Mouse (Mus musculus) ES-E14 (cell line): ENCODE measurements around the gene Msi2. TPM values are rescaled to one million over a fixed set of nuclear protein-coding genes. Genes with fewer than 3 reads are reported as not detected.
A peak's percentile ranks its signal among the peaks of the same experiment; 100 is the strongest.

ENCODE experiments used
- DNase-seq: peaks from one replicate; pipeline ENCODE4 v3.0.0-alpha.2; 2013; ENCODE audit warnings: low read depth, low spot score
- H3K27ac ChIP-seq: 2 replicates; pipeline ENCODE4 v1.5.1; 2012; ENCODE audit warnings: low read depth, mild to moderate bottlenecking, low read length, moderate library complexity, mixed read lengths; ENCODE audit not compliant: poor library complexity, insufficient read depth, severe bottlenecking
- H3K36me3 ChIP-seq: 2 replicates; pipeline ENCODE4 v1.6.1; 2012; ENCODE audit warnings: mild to moderate bottlenecking, low read length, moderate library complexity, mixed read lengths; ENCODE audit not compliant: control insufficient read depth, poor library complexity, insufficient read depth, severe bottlenecking
- H3K4me1 ChIP-seq, 2 experiments: fragments of 150-350 bp in 1 of 2; sonication (generic) in 1 of 2; 2 replicates each; pipeline ENCODE4 v1.6.1; 2012; ENCODE audit warnings: low read length in 2 of 2, mild to moderate bottlenecking in 1 of 2, mixed read lengths in 1 of 2; ENCODE audit not compliant: control insufficient read depth in 2 of 2, insufficient read depth in 2 of 2, poor library complexity in 1 of 2
- H3K4me3 ChIP-seq, 2 experiments: fragments of 150-350 bp in 1 of 2; sonication (generic) in 1 of 2; 2 replicates each; pipeline ENCODE4 v1.5.1; 2012; ENCODE audit warnings: low read length in 2 of 2, low read depth in 1 of 2, mild to moderate bottlenecking in 1 of 2, mixed read lengths in 1 of 2; ENCODE audit not compliant: insufficient read depth in 1 of 2, poor library complexity in 1 of 2, severe bottlenecking in 1 of 2
- H3K9ac ChIP-seq: 2 replicates; pipeline ENCODE4 v1.6.1; 2012; ENCODE audit warnings: low read depth, mild to moderate bottlenecking, low read length, mixed read lengths; ENCODE audit not compliant: poor library complexity, insufficient read depth, severe bottlenecking
- H3K9me3 ChIP-seq: fragments of 150-350 bp; sonication (generic); 2 replicates; pipeline ENCODE4 v1.6.1; 2012; ENCODE audit warnings: low read depth, mild to moderate bottlenecking, low read length; ENCODE audit not compliant: control insufficient read depth, insufficient read depth
- CHD2 ChIP-seq: IDR thresholded peaks from 2 replicates; pipeline ENCODE4 v1.6.1; 2014; ENCODE audit warnings: mild to moderate bottlenecking, low read depth, low read length, inconsistent platforms
- HCFC1 ChIP-seq: IDR thresholded peaks from 2 replicates; pipeline ENCODE4 v1.6.1; 2012; ENCODE audit warnings: low read length, inconsistent platforms, borderline replicate concordance; ENCODE audit not compliant: insufficient read depth
- MAFK ChIP-seq: IDR thresholded peaks from 2 replicates; pipeline ENCODE4 v1.6.1; 2014; ENCODE audit warnings: mild to moderate bottlenecking, low read depth, low read length, inconsistent platforms; ENCODE audit not compliant: insufficient read depth
- ZC3H11A ChIP-seq: IDR thresholded peaks from 2 replicates; pipeline ENCODE4 v1.6.1; 2012; ENCODE audit warnings: low read depth, mild to moderate bottlenecking, inconsistent platforms, low read length, borderline replicate concordance
- ZNF384 ChIP-seq: IDR thresholded peaks from 2 replicates; pipeline ENCODE4 v1.6.1; 2012; ENCODE audit warnings: low read depth, low read length, inconsistent platforms
- in situ Hi-C, 2 experiments: fragments of 600-800 bp; cut with MboI; formaldehyde crosslinking; loops; one replicate each; pipeline ENCODE4 v1.15.1; 2025; ENCODE audit warnings: low sequenced_read_pairs in 2 of 2, inconsistent platforms in 1 of 2; ENCODE audit not compliant: unreplicated experiment in 2 of 2
- total RNA-seq: library from RNA; depleted of rRNA; stranded (reverse); fragments of 300-350 nt; gene quantifications from 2 replicates; pipeline ENCODE4 v1.2.3, GENCODE M21; 2012

Msi2 gene
- total RNA-seq, 1 experiment, result 66.4 TPM

DNA sequence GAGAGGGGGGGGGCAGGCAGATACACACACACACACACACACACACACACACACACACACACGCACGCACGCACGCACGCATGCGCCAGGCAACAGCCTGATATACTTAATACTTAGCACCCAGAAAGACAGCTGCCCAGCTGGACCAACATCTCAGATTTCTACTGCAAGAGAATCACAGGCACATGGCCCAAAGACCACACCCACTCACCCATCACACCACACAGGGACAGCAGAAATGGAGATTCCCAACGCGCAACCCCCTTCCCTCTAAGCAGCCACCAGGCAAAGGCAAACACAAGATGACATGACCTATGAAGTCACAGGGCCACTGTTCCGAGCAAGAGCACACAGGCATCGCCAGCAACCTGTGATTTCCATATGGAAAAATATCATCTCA lies 13.6 kb downstream of the Msi2 start:
- no peak for DNase-seq
- no peak overlapping the region for H3K9ac ChIP-seq
- no peak overlapping the region for H3K4me3 ChIP-seq
- in situ Hi-C loops, result no loop called here
- no peak for TF ChIP-seq MAFK
- TF ChIP-seq CHD2, result no peak
- TF ChIP-seq HCFC1, result no peak
- TF ChIP-seq ZNF384, result no peak
- no peak for TF ChIP-seq ZC3H11A
- H3K36me3 ChIP-seq, result peaks cover 39% of the 10 kb centered on the region
- H3K27ac ChIP-seq, result no peak overlapping the region
- H3K4me1 ChIP-seq, result peaks cover 0 to 2% of the 10 kb centered on the region in 2 experiments; a peak in 1 of 4 replicates
- H3K9me3 ChIP-seq, result no peaks in the 10 kb centered on the region

GRCm38 (mm10) chr11:88703220-88703619 lies 15.1 kb downstream of the Msi2 start:
- Histone ChIP-seq H3K9me3 (no peaks in the 10 kb centered on the region), H3K4me3 (no peak overlapping the region), H3K36me3 (peaks cover 29% of the 10 kb centered on the region), H3K9ac (no peak overlapping the region), H3K27ac (no peak overlapping the region), H3K4me1 (peaks cover 0 to 4% of the 10 kb centered on the region in 2 experiments; a peak in 1 of 4 replicates)
- TF ChIP-seq CHD2 (no peak), HCFC1 (no peak), MAFK (no peak), ZNF384 (peak; percentile 46; the same call in 1 of the 2 replicates), ZC3H11A (no peak)
- in situ Hi-C loops, result no loop called here
- DNase-seq, result no peak

DNA sequence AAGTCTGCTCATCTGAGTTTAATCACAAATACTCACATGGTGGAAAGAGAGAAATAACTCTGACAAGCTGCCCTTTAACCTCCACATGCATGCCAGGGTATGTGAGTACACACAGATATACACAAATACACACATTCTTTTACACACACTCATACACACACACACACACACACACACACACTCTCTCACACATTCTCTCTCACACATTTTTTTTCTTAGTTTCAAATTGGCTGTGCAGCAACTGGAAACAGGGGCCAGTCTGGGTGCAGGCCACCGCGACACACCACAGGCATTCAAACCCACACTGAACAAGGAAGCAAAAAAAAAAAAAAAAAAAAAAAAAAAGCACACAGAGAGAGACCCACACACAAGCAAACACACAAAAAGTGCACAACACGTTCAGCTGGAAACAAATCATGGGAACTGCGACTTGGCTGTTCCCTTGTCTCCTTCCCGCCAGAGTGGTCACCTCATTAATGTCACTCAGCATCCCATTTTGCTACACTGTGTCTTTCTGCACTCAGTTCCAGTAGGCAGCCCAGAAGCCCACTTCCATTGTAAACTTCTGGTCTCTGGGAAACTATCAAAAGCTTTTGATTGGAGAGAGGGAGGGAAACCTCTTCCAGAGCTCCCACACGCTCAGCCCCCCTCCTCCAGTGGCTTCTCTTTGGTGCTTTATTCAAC lies 16.2 kb downstream of the Msi2 start:
- in situ Hi-C loops, result no loop called here
- Histone ChIP-seq H3K9ac (no peak overlapping the region), H3K36me3 (peaks cover 29% of the 10 kb centered on the region), H3K4me3 (no peak overlapping the region), H3K27ac (no peak overlapping the region), H3K4me1 (peaks cover 0 to 12% of the 10 kb centered on the region in 2 experiments; a peak in 2 of 4 replicates), H3K9me3 (no peaks in the 10 kb centered on the region)
- TF ChIP-seq ZC3H11A (no peak), HCFC1 (no peak), CHD2 (no peak), MAFK (no peak), ZNF384 (no peak)
- DNase-seq, result no peak

DNA sequence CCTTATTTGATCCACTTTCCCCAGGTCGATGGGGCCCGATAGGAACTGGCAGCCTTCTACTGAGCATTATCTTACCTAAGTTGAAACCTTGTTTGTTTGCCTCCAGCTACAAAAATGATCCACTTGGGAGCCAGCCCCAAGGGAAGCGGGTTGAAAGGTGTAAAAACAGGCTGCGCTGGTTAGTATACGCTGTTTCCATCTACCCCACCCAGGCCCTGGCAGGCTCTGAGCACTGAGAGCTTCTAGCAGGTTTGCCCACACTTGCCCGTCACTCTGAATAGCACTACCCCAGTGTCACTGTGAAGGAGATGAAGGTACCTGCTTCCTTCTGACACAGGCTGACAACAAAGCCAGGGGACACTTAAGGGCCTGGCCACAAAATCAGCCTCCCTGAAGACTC lies 17.3 kb downstream of the Msi2 start:
- H3K4me1 ChIP-seq, result peaks cover 5 to 21% of the 10 kb centered on the region in 2 experiments
- peaks cover 20% of the 10 kb centered on the region for H3K36me3 ChIP-seq
- no peaks in the 10 kb centered on the region for H3K9me3 ChIP-seq
- H3K27ac ChIP-seq, result no peak overlapping the region
- H3K4me3 ChIP-seq, result no peak overlapping the region
- TF ChIP-seq HCFC1 (no peak), CHD2 (no peak), ZC3H11A (no peak), ZNF384 (no peak), MAFK (no peak)
- H3K9ac ChIP-seq, result no peak overlapping the region
- no peak for DNase-seq
- in situ Hi-C loops, result no loop called here

GRCm38 (mm10) chr11:88700202-88700711 lies 18.1 kb downstream of the Msi2 start:
- Histone ChIP-seq H3K9me3 (no peaks in the 10 kb centered on the region), H3K4me1 (peaks cover 9 to 24% of the 10 kb centered on the region in 2 experiments), H3K36me3 (peaks cover 17% of the 10 kb centered on the region), H3K27ac (0 out of 2 replicates have a peak overlapping the region, but pooled peaks have one; percentile 29), H3K4me3 (no peak overlapping the region), H3K9ac (no peak overlapping the region)
- in situ Hi-C loops, result no loop called here
- no peak for TF ChIP-seq MAFK
- no peak for TF ChIP-seq HCFC1
- TF ChIP-seq CHD2, result no peak
- no peak for TF ChIP-seq ZNF384
- no peak for TF ChIP-seq ZC3H11A
- no peak for DNase-seq
